Mouse (Mus musculus) ES-Bruce4 (cell line): ENCODE measurements at regions not wholly inside any gene's neighbourhood (a gene's known extent, or its start where the extent isn't known, plus 50 kb on each side); places are given as distances from the start of the nearest gene placed in this dataset.

Experiments
- H3K27ac ChIP-seq: 2 replicates; pipeline ENCODE4 v1.5.1; 2012; ENCODE audit warnings: low read length, inconsistent platforms; ENCODE audit not compliant: insufficient read depth
- H3K27me3 ChIP-seq: 2 replicates; pipeline ENCODE4 v1.6.1; 2012; ENCODE audit warnings: mild to moderate bottlenecking, low read length, inconsistent platforms; ENCODE audit not compliant: control insufficient read depth, poor library complexity, insufficient read depth, severe bottlenecking
- H3K36me3 ChIP-seq: 2 replicates; pipeline ENCODE4 v1.6.1; 2012; ENCODE audit warnings: inconsistent platforms, mild to moderate bottlenecking, low read length, moderate library complexity; ENCODE audit not compliant: control insufficient read depth, poor library complexity, insufficient read depth, severe bottlenecking
- H3K4me1 ChIP-seq: one replicate; pipeline ENCODE4 v1.8.1; 2011; ENCODE audit warnings: low read length; ENCODE audit not compliant: control insufficient read depth, insufficient read depth
- H3K4me3 ChIP-seq: 2 replicates; pipeline ENCODE4 v1.5.1; 2011; ENCODE audit warnings: low read depth, mild to moderate bottlenecking, low read length
- H3K9ac ChIP-seq: 2 replicates; pipeline ENCODE4 v1.6.1; 2012; ENCODE audit warnings: low read depth, mild to moderate bottlenecking, inconsistent platforms; ENCODE audit not compliant: poor library complexity, severe bottlenecking
- H3K9me3 ChIP-seq: replicated peaks from 2 replicates; pipeline ENCODE4 v1.6.1; 2012; ENCODE audit warnings: mild to moderate bottlenecking, low read length, inconsistent platforms; ENCODE audit not compliant: control insufficient read depth, poor library complexity, insufficient read depth, severe bottlenecking
- CTCF ChIP-seq: IDR thresholded peaks from one replicate; pipeline ENCODE4 v1.8.1; 2011; ENCODE audit warnings: low read depth, low read length
- EP300 ChIP-seq: IDR thresholded peaks from 2 replicates; pipeline ENCODE4 v1.6.1; 2011; ENCODE audit warnings: low read depth, low read length; ENCODE audit not compliant: insufficient read depth
- POLR2A ChIP-seq: IDR thresholded peaks from one replicate; pipeline ENCODE4 v1.8.1; 2011; ENCODE audit warnings: low read length; ENCODE audit not compliant: insufficient read depth

DNA sequence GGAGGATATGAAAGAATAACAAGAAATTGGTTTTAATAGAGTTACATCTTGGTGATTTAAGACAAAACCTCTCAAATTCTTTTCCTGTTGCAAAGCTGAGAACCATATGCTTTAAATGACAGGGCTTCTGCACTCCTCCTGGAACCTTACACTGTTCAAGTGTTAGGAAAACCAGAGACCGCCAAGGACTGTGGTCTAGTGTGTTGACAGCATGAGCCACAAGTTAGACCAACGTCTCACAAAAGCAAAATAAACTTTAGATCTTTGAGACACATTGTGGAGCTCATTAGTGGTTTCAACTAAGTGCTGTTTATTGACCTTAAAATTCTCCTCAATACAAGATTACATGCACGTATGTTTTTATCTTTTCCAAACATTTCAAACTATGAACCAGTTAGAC lies 402.9 kb upstream of the Kif18a start:
- Histone ChIP-seq H3K27ac (no peak overlapping the region), H3K9ac (no peak overlapping the region), H3K27me3 (no peaks in the 10 kb centered on the region), H3K4me3 (no peak overlapping the region), H3K9me3 (no peaks in the 10 kb centered on the region), H3K36me3 (no peaks in the 10 kb centered on the region), H3K4me1 (no peaks in the 10 kb centered on the region)
- no peak for TF ChIP-seq POLR2A
- TF ChIP-seq EP300: no peak
- TF ChIP-seq CTCF: no peak

- TF ChIP-seq EP300 (no peak), POLR2A (no peak), CTCF (no peak)
Measured at GRCm38 (mm10) chr2:108904121-108904733, 376.3 kb upstream of the Kif18a start.

GRCm38 (mm10) chr2:108913555-108913954 lies 367.0 kb upstream of the Kif18a start:
- H3K27me3 ChIP-seq: no peaks in the 10 kb centered on the region

More at GRCm38 (mm10) chr2:108904121-108904733, 376.3 kb upstream of the Kif18a start:
- no peaks in the 10 kb centered on the region for H3K4me1 ChIP-seq
- no peak overlapping the region for H3K27ac ChIP-seq
- H3K9ac ChIP-seq: no peak overlapping the region
- no peak overlapping the region for H3K4me3 ChIP-seq
- H3K9me3 ChIP-seq: no peaks in the 10 kb centered on the region
- H3K36me3 ChIP-seq: no peaks in the 10 kb centered on the region
- H3K27me3 ChIP-seq: no peaks in the 10 kb centered on the region

DNA sequence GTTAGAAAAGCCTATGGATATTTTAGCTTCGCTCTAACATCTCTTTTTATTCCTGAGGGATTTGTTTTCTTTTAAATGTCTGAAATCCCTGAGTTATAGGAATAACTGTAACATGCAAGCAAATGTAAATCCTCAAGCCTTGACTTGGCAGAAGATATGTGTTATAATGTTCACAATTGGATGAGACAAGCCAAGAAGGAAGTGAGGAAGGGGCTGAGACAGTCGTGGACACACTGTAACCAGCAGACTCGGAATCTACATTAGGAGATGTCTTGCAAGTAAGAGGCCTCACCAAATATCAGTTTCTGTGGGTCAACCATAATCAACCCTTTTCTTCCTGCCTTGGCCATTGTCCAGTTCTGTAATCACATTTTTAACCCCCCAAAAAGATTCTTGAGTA lies 366.6 kb upstream of the Kif18a start:
- H3K4me3 ChIP-seq: no peak overlapping the region
- H3K36me3 ChIP-seq: no peaks in the 10 kb centered on the region
- no peak overlapping the region for H3K9ac ChIP-seq
- TF ChIP-seq EP300 (no peak), CTCF (no peak), POLR2A (no peak)
- no peak overlapping the region for H3K27ac ChIP-seq
- H3K27me3 ChIP-seq: no peaks in the 10 kb centered on the region
- no peaks in the 10 kb centered on the region for H3K4me1 ChIP-seq
- H3K9me3 ChIP-seq: no peaks in the 10 kb centered on the region

More at GRCm38 (mm10) chr2:108913555-108913954, 367.0 kb upstream of the Kif18a start:
- Histone ChIP-seq H3K9ac (no peak overlapping the region), H3K4me1 (no peaks in the 10 kb centered on the region), H3K4me3 (no peak overlapping the region), H3K27ac (no peak overlapping the region), H3K9me3 (no peaks in the 10 kb centered on the region), H3K36me3 (no peaks in the 10 kb centered on the region)
- TF ChIP-seq CTCF (no peak), POLR2A (no peak), EP300 (no peak)

DNA sequence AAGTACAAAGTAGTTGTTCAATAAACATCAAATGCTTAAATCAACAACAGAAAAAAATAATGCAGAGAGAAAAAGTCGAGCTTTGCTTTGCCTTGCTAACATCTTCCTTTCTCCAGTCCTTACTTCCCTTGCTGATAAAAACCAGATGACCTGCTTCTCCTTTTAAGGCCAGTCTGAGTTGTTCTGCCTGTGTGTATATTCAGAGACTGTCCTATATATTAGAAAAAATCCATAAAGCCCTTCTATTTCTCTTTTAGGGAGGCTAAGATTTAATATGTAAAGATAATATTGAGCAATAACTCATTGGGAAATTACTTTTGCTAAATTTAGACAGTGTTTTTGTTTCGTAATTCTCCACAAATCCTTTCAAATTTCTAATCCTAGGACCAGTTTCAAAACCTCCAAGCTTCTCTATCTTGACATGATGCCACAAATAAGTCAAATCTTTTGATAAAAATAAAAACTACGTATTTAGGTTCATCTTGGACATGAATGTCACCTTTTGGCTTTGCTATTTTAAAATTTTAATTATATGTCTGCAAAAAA lies 361.0 kb upstream of the Kif18a start:
- Histone ChIP-seq H3K4me1 (no peaks in the 10 kb centered on the region), H3K27me3 (no peaks in the 10 kb centered on the region), H3K9me3 (no peaks in the 10 kb centered on the region), H3K4me3 (no peak overlapping the region), H3K9ac (no peak overlapping the region), H3K27ac (no peak overlapping the region), H3K36me3 (no peaks in the 10 kb centered on the region)
- TF ChIP-seq POLR2A (no peak), CTCF (no peak), EP300 (no peak)

DNA sequence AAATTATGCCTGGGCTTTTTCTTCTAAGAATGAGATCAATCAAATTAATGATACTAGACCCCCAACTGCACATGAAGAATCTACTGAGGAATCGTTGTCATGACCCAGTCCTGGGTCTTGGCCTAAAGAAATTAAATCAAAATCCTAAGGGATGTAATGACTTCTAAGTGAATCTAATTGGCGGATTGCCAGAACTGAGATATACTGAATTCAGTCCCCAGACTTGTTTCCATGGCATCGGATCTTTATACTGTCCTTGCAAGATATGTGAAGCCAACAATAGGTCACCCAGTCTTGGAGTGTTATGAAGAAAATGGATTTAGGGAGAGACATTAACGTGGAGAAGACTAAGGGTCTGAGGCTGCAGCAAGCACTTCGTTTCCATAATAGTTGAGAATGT lies 360.4 kb upstream of the Kif18a start:
- Histone ChIP-seq H3K9me3 (no peaks in the 10 kb centered on the region), H3K4me1 (no peaks in the 10 kb centered on the region), H3K27ac (no peak overlapping the region), H3K36me3 (no peaks in the 10 kb centered on the region), H3K27me3 (no peaks in the 10 kb centered on the region), H3K4me3 (no peak overlapping the region), H3K9ac (no peak overlapping the region)
- no peak for TF ChIP-seq EP300
- TF ChIP-seq POLR2A: no peak
- TF ChIP-seq CTCF: no peak
